Mouse (Mus musculus) limb, embryonic 13.5 days (tissue): ENCODE data around the gene Dnm2. TPM values are rescaled to one million over a fixed set of nuclear protein-coding genes. Genes with fewer than 3 reads are reported as not detected.
A peak's percentile ranks its signal among the peaks of the same experiment; 100 is the strongest.

Experiments
- microRNA-seq: library from miRNA; unstranded; fragments of <30 nt; microRNA quantifications from one replicate; pipeline ENCODE4, GENCODE M21; 2016
- polyA plus RNA-seq: library from polyadenylated mRNA; unstranded; fragments of >200 nt; fragmentation: Nextera tagmentation; extraction: Ambion mirVana; gene quantifications from 2 replicates; pipeline ENCODE4 v1.2.1, GENCODE M21; 2015

Dnm2 gene
- polyA plus RNA-seq, 1 experiment from 2014 or later = 77.0 TPM

Small RNA genes within 50 kb of the gene (microRNA-seq; reads per million reads assigned to microRNA genes)
- 24.2 reads per million, percentile 36 among the genes with 10 or more reads in this experiment for gene Mir199a-1

Other genes starting within 250 kb of the Dnm2 start
- 79.7 and 82.5 TPM in 2 replicates for gene Keap1, start 185.5 kb upstream of the Dnm2 start, polyA plus RNA-seq
- 0.77 and 0.83 TPM in 2 replicates for gene S1pr5, start 176.5 kb upstream of the Dnm2 start, polyA plus RNA-seq
- gene Atg4d, start 159.6 kb upstream of the Dnm2 start, polyA plus RNA-seq = 31.4 and 32.8 TPM in 2 replicates
- gene Kri1, start 136.9 kb upstream of the Dnm2 start, polyA plus RNA-seq = 16.2 and 18.3 TPM in 2 replicates
- 51.2 and 51.6 TPM in 2 replicates for gene Cdkn2d, start 133.5 kb upstream of the Dnm2 start, polyA plus RNA-seq
- gene Ap1m2, start 112.6 kb upstream of the Dnm2 start, polyA plus RNA-seq = 10.5 and 11.7 TPM in 2 replicates
- gene Slc44a2, start 104.2 kb upstream of the Dnm2 start, polyA plus RNA-seq = 118 and 131 TPM in 2 replicates
- 257 and 268 TPM in 2 replicates for gene Ilf3, start 57.0 kb upstream of the Dnm2 start, polyA plus RNA-seq
- 49.5 and 52.2 TPM in 2 replicates for gene Qtrt1, start 13.1 kb upstream of the Dnm2 start, polyA plus RNA-seq
- 135 and 138 TPM in 2 replicates for gene Tmed1, start 85.3 kb downstream of the Dnm2 start, polyA plus RNA-seq
- gene AB124611, start 101.3 kb downstream of the Dnm2 start, polyA plus RNA-seq = 5.2 and 5.5 TPM in 2 replicates
- gene Carm1, start 122.0 kb downstream of the Dnm2 start, polyA plus RNA-seq = 55.2 and 56.0 TPM in 2 replicates
- 30.3 and 30.4 TPM in 2 replicates for gene Timm29, start 167.8 kb downstream of the Dnm2 start, polyA plus RNA-seq
- gene Yipf2, start 167.9 kb downstream of the Dnm2 start, polyA plus RNA-seq = 23.9 and 27.5 TPM in 2 replicates
- gene Smarca4, start 191.3 kb downstream of the Dnm2 start, polyA plus RNA-seq = 91.8 and 99.5 TPM in 2 replicates